Mouse (Mus musculus) hindbrain, embryonic 10.5 days (tissue): Measurements from ENCODE around the gene Sarnp. TPM values are rescaled to one million over a fixed set of nuclear protein-coding genes. Genes with fewer than 3 reads are reported as not detected.
A peak's percentile ranks its signal among the peaks of the same experiment; 100 is the strongest.

Experiments
- DNase-seq: peaks from one replicate; pipeline ENCODE4 v3.0.0-alpha.2; 2017; ENCODE audit warnings: low spot score
- H3K27ac ChIP-seq: fragments of 300-500 bp; sonication (generic); 2 replicates; pipeline ENCODE4 v1.5.1; 2016; ENCODE audit warnings: mild to moderate bottlenecking, moderate library complexity
- H3K27me3 ChIP-seq: fragments of 300-500 bp; sonication (generic); 2 replicates; pipeline ENCODE4 v1.6.1; 2016; ENCODE audit warnings: mild to moderate bottlenecking; ENCODE audit not compliant: poor library complexity, insufficient read depth, severe bottlenecking
- H3K36me3 ChIP-seq: fragments of 300-500 bp; sonication (generic); 2 replicates; pipeline ENCODE4 v1.6.1; 2016; ENCODE audit warnings: mild to moderate bottlenecking, moderate library complexity
- H3K4me1 ChIP-seq: fragments of 300-500 bp; sonication (generic); replicated peaks from 2 replicates; pipeline ENCODE4 v1.6.1; 2016; ENCODE audit warnings: mild to moderate bottlenecking
- H3K4me3 ChIP-seq: fragments of 300-500 bp; sonication (generic); 2 replicates; pipeline ENCODE4 v1.5.1; 2016; ENCODE audit warnings: mild to moderate bottlenecking, moderate library complexity
- H3K9me3 ChIP-seq: fragments of 300-500 bp; sonication (generic); 2 replicates; pipeline ENCODE4 v1.6.1; 2016; ENCODE audit warnings: mild to moderate bottlenecking, moderate library complexity
- WGBS: fragments of 180-500 bp; shearing (Covaris S2); methylation state at CpG from one replicate; pipeline ENCODE4 v1.1.7; 2016; 5-methylcytosine and 5-hydroxymethylcytosine counted together
- polyA plus RNA-seq: library from polyadenylated mRNA; unstranded; fragments of >200 nt; fragmentation: Nextera tagmentation; extraction: Ambion mirVana; gene quantifications from 2 replicates; pipeline ENCODE4 v1.2.1, GENCODE M21; 2016

Gene Sarnp
- polyA plus RNA-seq, 1 experiment from 2014 or later: 251 TPM

DNA sequence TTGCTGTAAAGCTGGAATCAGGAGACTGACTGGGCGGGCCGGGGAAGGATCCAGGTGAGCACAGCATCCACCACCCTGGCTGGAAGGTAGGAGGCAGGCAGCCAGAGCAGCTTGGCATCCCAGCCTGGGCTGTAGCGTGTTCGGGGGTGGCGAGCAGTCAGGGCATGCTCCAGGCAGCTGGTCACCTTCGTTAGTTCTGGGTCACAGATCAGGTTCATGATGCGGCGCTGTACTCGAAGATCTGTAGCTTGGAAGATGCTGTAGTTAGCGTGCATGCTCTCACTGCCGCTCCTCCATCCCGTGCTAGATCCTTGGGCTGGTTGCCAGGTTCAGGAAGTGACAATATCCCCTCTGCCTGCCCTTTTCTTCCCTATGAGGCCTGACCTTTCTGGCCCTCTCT lies 96.6 kb downstream of the Sarnp start:
- no peak overlapping the region for H3K4me3 ChIP-seq
- peaks cover 62% of the 10 kb centered on the region for H3K36me3 ChIP-seq
- H3K27me3 ChIP-seq: peaks cover 15% of the 10 kb centered on the region; the same call in 1 of the 2 replicates
- H3K9me3 ChIP-seq: no peaks in the 10 kb centered on the region
- WGBS: 87% methylated on average over 12 of the region's 12 CpGs
- peaks cover 59% of the 10 kb centered on the region for H3K4me1 ChIP-seq
- DNase-seq: no peak
- H3K27ac ChIP-seq: no peak overlapping the region

DNA sequence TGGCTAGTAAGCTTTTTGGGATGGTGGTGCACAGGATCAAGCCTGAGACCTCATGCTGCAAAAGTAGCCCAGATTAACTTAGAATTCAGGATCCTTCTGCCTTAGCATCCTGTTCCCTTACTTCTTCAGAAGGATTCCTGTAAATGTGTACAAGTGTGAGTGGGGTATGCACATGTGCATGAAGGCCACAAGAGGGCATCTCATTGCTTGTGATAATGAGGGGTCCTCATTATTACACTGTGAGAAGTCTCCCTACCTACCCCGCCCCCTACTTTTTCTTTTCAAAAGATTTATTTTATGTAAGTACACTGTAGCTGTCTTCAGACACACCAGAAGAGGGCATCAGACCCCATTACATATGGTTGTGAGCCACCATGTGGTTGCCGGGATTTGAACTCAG lies 98.4 kb downstream of the Sarnp start:
- no peak for DNase-seq
- Histone ChIP-seq H3K27me3 (peaks cover 9% of the 10 kb centered on the region; the same call in 1 of the 2 replicates), H3K36me3 (peaks cover 65% of the 10 kb centered on the region), H3K27ac (no peak overlapping the region), H3K9me3 (no peaks in the 10 kb centered on the region), H3K4me3 (no peak overlapping the region), H3K4me1 (peaks cover 59% of the 10 kb centered on the region)
- WGBS: 86% methylated on average over 2 of the region's 2 CpGs

- H3K27me3 ChIP-seq: peaks cover 5% of the 10 kb centered on the region; the same call in 1 of the 2 replicates
- H3K36me3 ChIP-seq: peaks cover 61% of the 10 kb centered on the region
- H3K27ac ChIP-seq: no peak overlapping the region
- DNase-seq: no peak
- 91% methylated on average over 3 of the region's 3 CpGs for whole genome bisulfite sequencing
- H3K4me1 ChIP-seq: peaks cover 59% of the 10 kb centered on the region
- no peaks in the 10 kb centered on the region for H3K9me3 ChIP-seq
- H3K4me3 ChIP-seq: no peak overlapping the region
Measured at GRCm38 (mm10) chr10:128916665-128917064, 99.5 kb downstream of the Sarnp start.

GRCm38 (mm10) chr10:128917400-128917799 lies 100.3 kb downstream of the Sarnp start:
- DNase-seq: no peak
- no peaks in the 10 kb centered on the region for H3K9me3 ChIP-seq
- 91% methylated on average over 6 of the region's 6 CpGs for WGBS
- peaks cover under 1% of the 10 kb centered on the region; the same call in 1 of the 2 replicates for H3K27me3 ChIP-seq
- no peak overlapping the region for H3K27ac ChIP-seq
- peaks cover 55% of the 10 kb centered on the region for H3K36me3 ChIP-seq
- peaks cover 61% of the 10 kb centered on the region for H3K4me1 ChIP-seq
- no peak overlapping the region for H3K4me3 ChIP-seq

GRCm38 (mm10) chr10:128918246-128918645 lies 101.1 kb downstream of the Sarnp start:
- H3K27ac ChIP-seq: peak overlapping the region; percentile 13; the same call in 1 of the 2 replicates
- peaks cover 59% of the 10 kb centered on the region for H3K4me1 ChIP-seq
- no peaks in the 10 kb centered on the region for H3K27me3 ChIP-seq
- DNase-seq: no peak
- 77% methylated on average over 7 of the region's 7 CpGs for WGBS
- H3K4me3 ChIP-seq: peak overlapping the region; percentile 1; the same call in 1 of the 2 replicates
- H3K9me3 ChIP-seq: no peaks in the 10 kb centered on the region
- peaks cover 53% of the 10 kb centered on the region for H3K36me3 ChIP-seq

- H3K9me3 ChIP-seq: no peaks in the 10 kb centered on the region
- DNase-seq: no peak
- no peaks in the 10 kb centered on the region for H3K27me3 ChIP-seq
- H3K4me1 ChIP-seq: peaks cover 60% of the 10 kb centered on the region
- H3K36me3 ChIP-seq: peaks cover 46% of the 10 kb centered on the region
- peak overlapping the region; percentile 63 for H3K27ac ChIP-seq
- WGBS: 15% methylated on average over 6 of the region's 6 CpGs
- H3K4me3 ChIP-seq: no peak overlapping the region; the same call in 1 of the 2 replicates
Measured at GRCm38 (mm10) chr10:128919203-128919631, 102.1 kb downstream of the Sarnp start.

DNA sequence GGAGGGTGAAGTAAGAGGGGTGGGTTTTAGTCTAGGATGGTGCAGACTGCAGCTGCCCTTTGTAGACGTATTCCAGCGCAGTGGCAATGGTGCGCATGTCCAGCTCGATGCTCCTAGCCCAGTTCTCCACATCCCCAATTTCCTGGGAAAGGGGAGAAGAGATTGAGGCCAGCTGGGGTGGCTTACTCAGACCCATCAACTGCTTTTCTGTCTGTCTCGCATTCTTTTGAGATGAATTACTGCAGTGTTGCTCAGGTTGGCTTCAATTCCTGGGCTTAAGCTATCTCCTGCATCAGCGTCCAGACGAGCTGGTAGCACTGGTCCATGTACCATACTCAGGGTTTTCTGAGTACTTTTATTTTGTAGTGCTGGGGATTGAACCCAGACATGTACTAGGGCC lies 102.8 kb downstream of the Sarnp start:
- H3K36me3 ChIP-seq: peaks cover 38% of the 10 kb centered on the region
- DNase-seq: no peak
- 85% methylated on average over 7 of the region's 7 CpGs for WGBS

DNA sequence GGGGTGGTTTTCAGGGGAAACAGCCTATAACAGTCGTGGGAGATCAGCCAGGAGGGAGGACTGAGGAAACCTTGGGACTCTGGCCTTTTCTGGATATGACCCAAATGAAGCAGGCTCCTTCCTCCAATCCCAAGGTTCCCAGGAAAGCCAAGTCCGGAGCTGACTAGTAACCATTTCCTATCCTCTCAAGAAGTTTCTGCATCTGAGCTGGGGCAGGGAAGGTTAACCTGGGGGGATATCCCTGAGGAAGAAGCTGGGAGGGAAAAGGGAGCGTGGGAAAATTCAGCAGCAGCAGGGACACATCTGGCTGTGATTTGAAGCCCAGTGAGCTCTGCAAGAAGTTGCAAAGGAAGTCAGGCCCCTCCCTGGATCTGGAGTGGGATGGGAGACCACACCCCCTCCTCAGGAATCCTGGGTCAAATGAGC lies 103.6 kb downstream of the Sarnp start:
- Histone ChIP-seq H3K27ac (no peak overlapping the region), H3K27me3 (no peaks in the 10 kb centered on the region), H3K4me1 (peaks cover 60% of the 10 kb centered on the region), H3K4me3 (no peak overlapping the region), H3K36me3 (peaks cover 30% of the 10 kb centered on the region), H3K9me3 (no peaks in the 10 kb centered on the region)
- DNase-seq: no peak
- 69% methylated on average over 3 of the region's 3 CpGs for WGBS

More for the DNA sequence above, 102.8 kb downstream of the Sarnp start:
- H3K4me1 ChIP-seq: peaks cover 60% of the 10 kb centered on the region
- H3K9me3 ChIP-seq: no peaks in the 10 kb centered on the region
- no peak overlapping the region for H3K4me3 ChIP-seq
- peak overlapping the region; percentile 63 for H3K27ac ChIP-seq
- no peaks in the 10 kb centered on the region for H3K27me3 ChIP-seq

GRCm38 (mm10) chr10:128921251-128921650 lies 104.1 kb downstream of the Sarnp start:
- peak overlapping the region; percentile 6; the same call in 1 of the 2 replicates for H3K4me3 ChIP-seq
- H3K9me3 ChIP-seq: no peaks in the 10 kb centered on the region
- H3K36me3 ChIP-seq: peaks cover 26% of the 10 kb centered on the region
- peaks cover 60% of the 10 kb centered on the region for H3K4me1 ChIP-seq
- 63% methylated on average over 1 of the region's 1 CpGs for WGBS
- no peak for DNase-seq
- H3K27me3 ChIP-seq: no peaks in the 10 kb centered on the region
- no peak overlapping the region for H3K27ac ChIP-seq

DNA sequence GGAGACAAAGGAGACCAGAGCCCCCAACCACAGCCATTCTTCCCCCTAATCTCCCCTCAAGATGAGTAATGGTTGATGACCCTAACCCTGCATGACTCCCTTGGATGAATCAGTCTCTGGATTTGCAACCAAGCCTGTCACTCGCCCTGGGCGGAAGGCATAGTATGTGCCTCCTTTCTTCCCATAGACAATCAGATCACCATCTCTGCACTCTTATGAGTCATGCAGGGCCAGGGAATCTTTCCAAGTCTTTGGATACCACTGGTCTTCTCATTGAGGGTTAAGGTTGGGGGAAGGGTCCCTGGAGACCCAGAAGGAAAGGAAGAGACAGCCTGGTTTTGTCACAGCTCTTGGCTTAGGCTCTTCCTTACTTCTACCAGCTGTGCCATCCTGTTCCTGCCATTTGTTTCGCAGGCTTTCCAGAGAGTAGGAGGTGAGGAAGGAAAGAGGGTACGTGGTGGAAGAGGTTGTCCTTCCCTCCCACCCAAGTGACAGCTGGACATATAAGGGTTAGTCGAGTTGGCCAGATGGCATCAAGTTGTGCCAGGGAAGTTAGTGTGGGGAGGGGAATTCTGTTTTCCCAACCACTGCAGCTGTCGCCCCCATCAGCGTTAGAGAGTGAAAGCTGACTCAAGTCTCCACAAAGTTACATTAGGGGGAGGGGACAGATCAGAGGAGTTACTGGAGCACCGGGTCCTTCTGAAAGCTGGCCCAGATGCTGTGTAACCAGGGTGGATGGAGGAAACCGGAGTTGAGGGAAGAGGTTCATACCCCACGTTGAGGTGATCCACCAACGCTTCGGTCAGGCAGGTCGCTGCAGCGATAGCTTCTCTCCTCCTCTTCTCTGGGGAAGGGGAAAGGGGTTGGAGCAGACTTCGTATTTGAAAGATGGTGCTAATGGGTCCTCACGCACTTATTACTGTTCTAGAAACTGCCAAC lies 105.0 kb downstream of the Sarnp start:
- no peak for DNase-seq
- H3K27ac ChIP-seq: peak overlapping the region; percentile 91
- no peaks in the 10 kb centered on the region; the same call in 1 of the 2 replicates for H3K27me3 ChIP-seq
- H3K36me3 ChIP-seq: peaks cover 18% of the 10 kb centered on the region
- H3K4me1 ChIP-seq: peaks cover 60% of the 10 kb centered on the region
- 73% methylated on average over 16 of the region's 16 CpGs for WGBS
- H3K4me3 ChIP-seq: peak overlapping the region; percentile 78
- H3K9me3 ChIP-seq: no peaks in the 10 kb centered on the region

DNA sequence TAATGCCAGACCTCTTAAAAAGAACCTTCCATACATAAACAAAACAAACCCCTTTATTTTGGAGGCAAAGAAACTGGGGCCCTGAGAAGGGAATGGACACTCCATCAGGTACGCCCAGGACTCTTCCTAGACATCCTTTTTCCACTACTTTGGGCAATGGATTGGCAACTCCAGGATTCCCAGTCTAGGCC lies 105.6 kb downstream of the Sarnp start, which contains the start of gene Rdh5:
Gene Rdh5, minus strand, starts transcription at position 67 of the 191 bp plus-strand sequence.
- Histone ChIP-seq H3K4me3 (peak within 1 kb of the TSS; percentile 78), H3K27me3 (peaks cover 5% of the 10 kb centered on the region; the same call in 1 of the 2 replicates), H3K9me3 (no peaks in the 10 kb centered on the region), H3K4me1 (peaks cover 59% of the 10 kb centered on the region), H3K27ac (peak within 1 kb of the TSS; percentile 91), H3K36me3 (peaks cover 12% of the 10 kb centered on the region)
- no peak for DNase-seq
- 18% methylated on average over 1 of the region's 1 CpGs for WGBS

GRCm38 (mm10) chr10:128923013-128923691 lies 106.0 kb downstream of the Sarnp start:
- Histone ChIP-seq H3K9me3 (no peaks in the 10 kb centered on the region), H3K36me3 (peaks cover 8% of the 10 kb centered on the region), H3K4me1 (peaks cover 55% of the 10 kb centered on the region), H3K4me3 (peak overlapping the region; percentile 78), H3K27me3 (peaks cover 9% of the 10 kb centered on the region), H3K27ac (peak overlapping the region; percentile 91)
- peak; percentile 89 for DNase-seq
- under 1% methylated on average over 42 of the region's 42 CpGs for WGBS

DNA sequence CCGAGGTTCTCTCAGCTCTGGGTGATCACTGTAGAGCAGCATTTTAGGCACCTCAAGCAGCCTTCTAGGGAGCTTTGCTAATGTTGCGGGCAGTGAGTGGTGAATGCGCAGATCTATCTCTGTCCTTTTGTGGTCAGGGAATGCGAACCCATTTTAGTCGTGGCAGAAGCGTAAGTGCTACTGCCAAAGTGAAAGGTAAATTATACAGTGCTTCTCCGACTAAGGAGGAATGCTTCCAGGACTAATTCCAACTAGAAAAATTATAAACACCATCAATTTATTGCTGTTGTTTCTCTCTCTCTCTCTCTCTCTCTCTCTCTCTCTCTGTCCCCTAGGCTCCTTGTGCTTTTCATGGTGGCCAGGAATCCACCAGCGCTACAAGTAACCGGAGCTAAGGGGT lies 106.8 kb downstream of the Sarnp start, which contains the start of gene Bloc1s1:
Gene Bloc1s1, minus strand, starts transcription at position 101 of the 400 bp plus-strand sequence.
- H3K4me3 ChIP-seq: peak within 1 kb of the TSS; percentile 78
- WGBS: 65% methylated on average over 9 of the region's 9 CpGs
- H3K27me3 ChIP-seq: peaks cover 17% of the 10 kb centered on the region
- 0 out of 2 replicates have a peak, but pooled peaks cover 3% of the 10 kb centered on the region for H3K36me3 ChIP-seq
- peaks cover 48% of the 10 kb centered on the region for H3K4me1 ChIP-seq
- no peak for DNase-seq
- peak within 1 kb of the TSS; percentile 91 for H3K27ac ChIP-seq
- no peaks in the 10 kb centered on the region for H3K9me3 ChIP-seq
